Mouse (Mus musculus) urinary bladder, postnatal 10 days (tissue): ENCODE results near the gene Emilin3.
A peak's percentile ranks its signal among the peaks of the same experiment; 100 is the strongest.

ENCODE experiments used
- DNase-seq: peaks from one replicate; pipeline ENCODE4 v3.0.0; 2022; ENCODE audit warnings: low spot score

Emilin3 gene

GRCm38 (mm10) chr2:160872890-160873382, 39.2 kb downstream of the Emilin3 start, which contains the start of gene Zhx3:
TSS of gene Zhx3 (minus strand) at chr2:160872998.
- peak; percentile 70 for DNase-seq

DNA sequence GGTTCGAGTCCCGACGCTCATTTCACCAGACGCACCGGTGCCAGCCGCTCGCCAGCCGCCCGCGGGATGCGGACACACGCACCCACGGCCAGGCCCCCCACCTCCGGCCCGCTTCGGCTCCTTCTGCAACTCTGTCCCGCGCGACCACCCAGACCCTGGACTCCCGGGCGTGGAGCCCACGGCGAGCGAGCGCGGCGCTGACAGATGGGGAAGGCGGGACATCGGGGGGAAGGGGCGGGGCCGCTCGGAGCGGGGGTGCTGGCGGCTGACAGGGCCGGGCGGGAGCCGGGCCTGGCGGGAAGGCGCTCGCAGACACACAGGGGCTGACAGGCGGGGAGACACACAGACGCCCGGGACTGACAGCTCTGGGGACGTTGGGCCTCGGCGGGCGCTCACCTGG, 39.7 kb downstream of the Emilin3 start:
- DNase-seq = no peak

DNA sequence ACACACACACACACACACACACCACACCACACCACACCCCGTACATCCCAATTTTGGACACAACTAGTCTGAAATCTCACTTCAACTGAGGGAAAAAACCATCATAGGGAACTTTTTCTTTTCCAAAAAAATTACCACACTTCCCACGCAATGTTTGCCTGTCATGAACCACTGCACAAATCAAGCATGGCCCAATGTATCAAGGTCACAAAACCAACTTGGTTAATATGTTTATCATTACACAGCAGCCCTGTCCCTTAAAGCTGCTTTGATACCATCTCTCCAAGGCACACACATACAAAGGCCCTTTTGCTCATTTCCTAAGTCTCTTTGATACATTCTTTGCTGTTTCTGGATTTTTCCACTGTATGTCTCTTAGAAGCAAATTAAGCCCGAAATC, 40.8 kb downstream of the Emilin3 start:
- DNase-seq = no peak

- no peak for DNase-seq
These were observed 42.7 kb downstream of the Emilin3 start for GRCm38 (mm10) chr2:160869446-160869845.

GRCm38 (mm10) chr2:160865266-160865665, 46.9 kb downstream of the Emilin3 start:
- no peak for DNase-seq

DNA sequence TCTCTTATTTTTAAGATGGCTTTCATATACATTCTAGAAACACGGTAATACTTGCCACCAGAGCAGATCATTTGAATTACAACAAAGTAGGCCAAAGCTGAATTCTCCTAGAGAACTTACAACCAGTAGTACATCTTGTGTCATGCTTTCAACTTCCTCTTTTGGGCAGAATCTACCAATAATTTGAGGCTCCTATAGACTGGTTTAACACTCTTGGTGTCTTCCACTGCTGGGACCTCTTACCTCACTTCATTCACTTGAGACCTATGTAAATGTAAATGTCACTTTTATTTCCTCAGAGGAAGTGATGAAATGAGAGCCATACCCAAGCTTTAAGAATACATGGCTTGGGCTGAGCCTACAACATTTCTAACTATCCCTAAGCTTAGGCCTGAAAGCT, 48.0 kb downstream of the Emilin3 start:
- no peak for DNase-seq

DNA sequence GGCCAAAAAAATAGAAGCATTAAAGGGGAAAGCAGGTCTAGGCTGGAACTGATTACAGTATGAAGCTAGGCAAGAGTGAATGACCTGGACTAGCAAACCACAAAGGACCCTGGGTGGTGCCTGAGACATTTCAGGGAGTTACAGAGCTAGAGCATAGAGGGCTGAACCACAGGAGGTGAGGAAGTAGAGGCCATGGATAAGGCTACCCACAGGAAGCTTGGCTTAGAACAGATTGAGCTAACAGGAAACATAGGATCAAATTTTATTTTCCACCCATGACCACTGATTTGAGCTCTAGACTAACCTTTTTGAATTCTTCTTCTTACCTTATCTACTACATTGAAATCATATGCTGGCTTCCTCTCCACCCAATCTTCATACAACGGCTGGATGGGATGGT, 51.8 kb downstream of the Emilin3 start:
- no peak for DNase-seq
